Mouse (Mus musculus) myocyte (in vitro differentiated cells): ENCODE results near the gene Pvr.

Source experiments
- CEBPB ChIP-seq: IDR thresholded peaks from 2 replicates; pipeline ENCODE4 v1.6.1; 2011; ENCODE audit warnings: mild to moderate bottlenecking, moderate library complexity; ENCODE audit not compliant: poor library complexity, insufficient read depth, severe bottlenecking
- POLR2A ChIP-seq: IDR thresholded peaks from one replicate; pipeline ENCODE4 v1.6.1; 2011; ENCODE audit warnings: low read depth, mild to moderate bottlenecking, control low read depth, moderate library complexity; ENCODE audit not compliant: insufficient read length

- no peak for TF ChIP-seq POLR2A
- no peak for TF ChIP-seq CEBPB
Observed at GRCm38 (mm10) chr7:19923797-19924196, 2.8 kb upstream of the Pvr start.
